Mouse (Mus musculus): ENCODE results near the gene Filip1l.
A peak's percentile ranks its signal among the peaks of the same experiment; 100 is the strongest.

Filip1l gene

GRCm38 (mm10) chr16:57437523-57438287, 84.8 kb downstream of the Filip1l start:
- no peak for DNase-seq (ENCODE audit: low spot score)

GRCm38 (mm10) chr16:57438288-57438685, 85.4 kb downstream of the Filip1l start:
- no peak for DNase-seq (ENCODE audit: low spot score)

- DNase-seq (ENCODE audit: low spot score): no peak
These were observed 86.3 kb downstream of the Filip1l start for GRCm38 (mm10) chr16:57439206-57439605.

GRCm38 (mm10) chr16:57440706-57441437, 88.0 kb downstream of the Filip1l start:
- DNase-seq (ENCODE audit: low spot score): no peak

GRCm38 (mm10) chr16:57445096-57446094, 92.5 kb downstream of the Filip1l start:
- DNase-seq (ENCODE audit: low spot score): no peak

GRCm38 (mm10) chr16:57453009-57453408, 100.1 kb downstream of the Filip1l start:
- DNase-seq (ENCODE audit: low spot score): no peak

- DNase-seq (ENCODE audit: low spot score): no peak
These were observed 101.3 kb downstream of the Filip1l start for GRCm38 (mm10) chr16:57454106-57454763.

GRCm38 (mm10) chr16:57455573-57455972, 102.7 kb downstream of the Filip1l start:
- no peak for DNase-seq (ENCODE audit: low spot score)

- DNase-seq (ENCODE audit: low spot score): no peak
These were observed 103.1 kb downstream of the Filip1l start for GRCm38 (mm10) chr16:57456003-57456402.

- DNase-seq (ENCODE audit: low spot score): no peak
These were observed 112.6 kb downstream of the Filip1l start for GRCm38 (mm10) chr16:57465386-57465913.

GRCm38 (mm10) chr16:57469301-57469700, 116.4 kb downstream of the Filip1l start:
- no peak for DNase-seq (ENCODE audit: low spot score)

GRCm38 (mm10) chr16:57469869-57470268, 117.0 kb downstream of the Filip1l start:
- DNase-seq (ENCODE audit: low spot score): no peak

GRCm38 (mm10) chr16:57470286-57470830, 117.5 kb downstream of the Filip1l start:
- DNase-seq (ENCODE audit: low spot score): peak; percentile 25

GRCm38 (mm10) chr16:57471071-57471470, 118.2 kb downstream of the Filip1l start:
- DNase-seq (ENCODE audit: low spot score): peak; percentile 54

GRCm38 (mm10) chr16:57473415-57474085, 120.7 kb downstream of the Filip1l start:
- DNase-seq (ENCODE audit: low spot score): no peak

- no peak for DNase-seq (ENCODE audit: low spot score)
These were observed 125.6 kb downstream of the Filip1l start for GRCm38 (mm10) chr16:57478451-57478850.

GRCm38 (mm10) chr16:57479776-57480175, 126.9 kb downstream of the Filip1l start:
- no peak for DNase-seq (ENCODE audit: low spot score)

- no peak for DNase-seq (ENCODE audit: low spot score)
These were observed 129.4 kb downstream of the Filip1l start for GRCm38 (mm10) chr16:57482264-57482663.

GRCm38 (mm10) chr16:57482911-57483310, 130.0 kb downstream of the Filip1l start:
- no peak for DNase-seq (ENCODE audit: low spot score)

GRCm38 (mm10) chr16:57483503-57483902, 130.6 kb downstream of the Filip1l start:
- DNase-seq (ENCODE audit: low spot score): no peak
